Mouse (Mus musculus) lung, postnatal 14 days (tissue): ENCODE measurements at regions not wholly inside any gene's neighbourhood (a gene's known extent, or its start where the extent isn't known, plus 50 kb on each side); places are given as distances from the start of the nearest gene placed in this dataset.

ENCODE experiments used
- DNase-seq: peaks from one replicate; pipeline ENCODE4 v3.0.0; 2021

- peak; percentile 13 for DNase-seq
Observed at GRCm38 (mm10) chr9:56547291-56547977, 129.0 kb downstream of the Hmg20a start.

GRCm38 (mm10) chr9:56549774-56550173 lies 131.4 kb downstream of the Hmg20a start:
- no peak for DNase-seq

GRCm38 (mm10) chr9:56550178-56550577 lies 131.8 kb downstream of the Hmg20a start:
- no peak for DNase-seq

DNA sequence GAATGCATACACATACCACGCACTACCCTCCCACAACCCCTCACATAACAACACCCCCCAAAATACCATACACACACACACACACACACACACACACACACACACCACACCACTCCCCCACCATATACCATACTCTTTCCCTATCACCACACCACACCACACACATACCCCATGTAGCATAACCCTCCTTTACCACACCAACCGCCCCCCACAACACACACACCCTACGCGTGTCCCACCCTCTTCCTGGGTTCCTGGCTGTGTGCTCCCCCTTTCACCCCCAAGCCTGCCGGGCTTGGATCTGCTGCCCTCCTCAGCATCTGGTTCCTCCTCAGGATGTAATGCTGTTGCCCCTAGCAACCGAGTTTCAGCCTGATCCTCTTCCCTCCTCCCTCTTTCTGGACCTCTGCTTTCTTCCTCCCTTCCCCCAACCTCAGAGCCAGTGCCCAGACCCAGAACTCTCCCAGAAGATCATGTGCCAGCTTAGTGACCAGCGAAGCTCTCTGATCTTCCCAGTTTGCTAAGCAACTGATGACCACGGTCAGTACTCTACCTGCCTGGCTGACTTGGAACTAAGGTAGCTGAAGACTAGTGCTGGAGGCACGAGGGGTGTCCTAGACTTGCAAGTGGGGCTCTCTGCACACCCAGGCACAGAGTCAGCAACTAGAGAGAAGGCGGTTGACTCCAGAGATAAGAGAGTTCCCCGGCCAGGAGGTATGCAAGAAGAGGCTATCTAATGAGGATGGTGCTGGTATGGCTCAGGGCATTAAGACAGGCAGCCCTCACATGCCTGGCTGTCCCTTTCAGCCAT lies 133.2 kb downstream of the Hmg20a start:
- DNase-seq, result no peak

DNA sequence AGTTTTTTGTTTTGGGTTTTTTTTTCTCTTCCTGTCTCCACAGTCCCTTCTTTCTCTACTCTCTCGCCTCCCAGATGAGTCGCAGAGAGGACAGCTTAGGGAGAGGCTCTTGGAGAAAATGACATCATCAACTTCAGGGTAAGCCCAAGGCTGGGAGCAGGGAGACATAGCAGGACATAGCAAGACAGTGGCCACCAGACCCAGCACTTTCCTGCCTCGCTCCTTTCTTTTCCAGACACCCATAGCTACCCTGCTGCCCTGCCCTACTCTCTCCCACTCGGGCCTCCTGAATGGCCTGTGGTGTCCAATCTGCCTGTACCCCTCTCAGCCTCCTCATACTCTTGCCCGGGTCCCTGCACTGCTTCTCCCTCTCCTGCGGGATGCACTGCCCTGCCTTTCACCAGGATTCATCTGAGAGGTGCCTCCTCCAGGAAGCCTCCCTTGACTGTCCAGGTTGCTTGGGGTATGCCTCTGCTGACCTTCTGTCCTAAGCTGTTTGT lies 133.8 kb downstream of the Hmg20a start:
- no peak for DNase-seq

GRCm38 (mm10) chr9:56552766-56553165 lies 134.4 kb downstream of the Hmg20a start:
- peak; percentile 86 for DNase-seq

GRCm38 (mm10) chr9:56553626-56554025 lies 135.2 kb downstream of the Hmg20a start:
- DNase-seq, result no peak

GRCm38 (mm10) chr9:56554096-56554495 lies 135.7 kb downstream of the Hmg20a start:
- no peak for DNase-seq

DNA sequence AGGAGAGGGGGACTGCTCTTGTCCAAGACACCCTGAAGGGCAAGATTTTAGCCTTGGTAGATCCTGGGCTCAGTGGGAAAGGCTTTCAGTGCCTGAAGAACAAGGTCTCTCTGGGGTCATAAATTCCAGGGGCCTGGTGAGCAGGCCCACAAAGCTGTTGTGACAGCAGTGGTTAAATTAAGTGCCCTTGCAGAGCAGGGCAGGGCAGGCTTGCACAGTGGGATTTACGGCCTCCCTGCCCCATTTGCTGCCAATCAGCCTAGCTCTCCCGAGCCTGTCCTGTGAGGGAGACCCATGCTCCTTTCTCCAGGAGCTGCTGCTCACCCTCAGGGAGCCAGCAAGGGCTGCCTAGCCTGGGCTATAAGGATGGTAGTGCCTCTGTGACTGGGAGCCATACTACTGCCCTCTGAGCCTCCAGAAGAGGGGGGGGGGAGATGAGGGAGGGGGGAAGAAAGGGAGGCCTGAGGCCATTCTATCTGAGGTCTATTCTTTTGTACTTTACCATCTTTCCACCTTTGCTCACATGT lies 141.3 kb downstream of the Hmg20a start:
- no peak for DNase-seq

DNA sequence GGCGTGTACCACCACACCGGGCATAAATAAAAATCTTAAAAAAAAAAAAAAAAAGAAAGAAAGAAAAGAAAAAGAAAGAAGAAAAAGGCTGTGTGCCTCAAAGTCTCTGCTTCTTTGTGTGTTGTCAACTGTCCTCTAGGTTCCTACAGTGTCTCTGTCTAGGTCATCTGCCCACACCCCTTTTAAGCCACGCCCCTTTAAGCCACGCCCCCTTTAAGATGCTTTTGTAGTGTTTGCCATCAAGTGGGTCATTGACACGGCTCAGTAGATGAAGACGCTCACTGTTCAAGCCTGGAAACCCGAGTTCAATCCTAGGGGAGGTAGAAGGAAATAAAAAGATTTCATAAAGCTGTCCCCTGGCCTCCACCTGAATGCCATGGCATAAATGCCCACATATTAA lies 144.0 kb downstream of the Hmg20a start:
- no peak for DNase-seq

GRCm38 (mm10) chr9:56564048-56564737 lies 145.8 kb downstream of the Hmg20a start:
- no peak for DNase-seq
